Mouse (Mus musculus): Measurements from ENCODE around the gene Ube4b. TPM values are rescaled to one million over a fixed set of nuclear protein-coding genes. Genes with fewer than 3 reads are reported as not detected.
"Not testable (repeated sequence)": the region's sequence is repeated elsewhere in the genome, so short reads cannot be mapped to it uniquely, and the experiment has no call there.

The Ube4b gene
- polyA plus RNA-seq, 1 experiment from 2014 or later: 38.4 TPM

GRCm38 (mm10) chr4:149454879-149455278, 28.3 kb upstream of the Ube4b start, which contains the start of gene Rbp7:
Gene Rbp7, minus strand, starts transcription at chr4:149454978.
- H3K27ac ChIP-seq: no peak within 1 kb of the TSS
- H3K4me2 ChIP-seq: no peak within 1 kb of the TSS
- H3K4me1 ChIP-seq: no peaks in the 10 kb centered on the region
- no peaks in the 10 kb centered on the region for H3K27me3 ChIP-seq
- no peak within 1 kb of the TSS for H3K9ac ChIP-seq
- 51% methylated on average over 8 of the region's 8 CpGs for WGBS
- no peaks in the 10 kb centered on the region for H3K36me3 ChIP-seq
- ATAC-seq (ENCODE audit: borderline replicate concordance, extremely low read depth, low FRiP score, low TSS enrichment): no peak
- no peaks in the 10 kb centered on the region for H3K9me3 ChIP-seq
- no peak within 1 kb of the TSS for H3K4me3 ChIP-seq

GRCm38 (mm10) chr4:149454263-149454662, 27.7 kb upstream of the Ube4b start:
- H3K4me3 ChIP-seq: no peak overlapping the region
- H3K36me3 ChIP-seq: no peaks in the 10 kb centered on the region
- no peak overlapping the region for H3K4me2 ChIP-seq
- H3K9me3 ChIP-seq: no peaks in the 10 kb centered on the region
- 75% methylated on average over 17 of the region's 17 CpGs for WGBS
- no peak for ATAC-seq (ENCODE audit: borderline replicate concordance, extremely low read depth, low FRiP score, low TSS enrichment)
- no peak overlapping the region for H3K9ac ChIP-seq
- H3K4me1 ChIP-seq: no peaks in the 10 kb centered on the region
- no peak overlapping the region for H3K27ac ChIP-seq
- no peaks in the 10 kb centered on the region for H3K27me3 ChIP-seq

GRCm38 (mm10) chr4:149453656-149454055, 27.1 kb upstream of the Ube4b start:
- no peaks in the 10 kb centered on the region for H3K27me3 ChIP-seq
- whole genome bisulfite sequencing: 73% methylated on average over 4 of the region's 4 CpGs
- ATAC-seq (ENCODE audit: borderline replicate concordance, extremely low read depth, low FRiP score, low TSS enrichment): no peak
- no peak overlapping the region for H3K27ac ChIP-seq
- H3K9me3 ChIP-seq: no peaks in the 10 kb centered on the region
- no peak overlapping the region for H3K9ac ChIP-seq
- H3K36me3 ChIP-seq: no peaks in the 10 kb centered on the region
- no peaks in the 10 kb centered on the region for H3K4me1 ChIP-seq
- no peak overlapping the region for H3K4me3 ChIP-seq
- H3K4me2 ChIP-seq: no peak overlapping the region

GRCm38 (mm10) chr4:149450636-149451035, 24.1 kb upstream of the Ube4b start:
- H3K27me3 ChIP-seq: no peaks in the 10 kb centered on the region
- no peak overlapping the region for H3K4me3 ChIP-seq
- H3K9ac ChIP-seq: no peak overlapping the region
- ATAC-seq (ENCODE audit: borderline replicate concordance, extremely low read depth, low FRiP score, low TSS enrichment): no peak
- no peaks in the 10 kb centered on the region for H3K9me3 ChIP-seq
- H3K4me1 ChIP-seq: peaks cover 6% of the 10 kb centered on the region
- no peak overlapping the region for H3K27ac ChIP-seq
- 63% methylated on average over 3 of the region's 3 CpGs for WGBS
- H3K36me3 ChIP-seq: no peaks in the 10 kb centered on the region
- no peak overlapping the region for H3K4me2 ChIP-seq

- Histone ChIP-seq H3K27ac (peak overlapping the region; percentile 91), H3K27me3 (no peaks in the 10 kb centered on the region), H3K9ac (no peak overlapping the region), H3K36me3 (no peaks in the 10 kb centered on the region), H3K4me2 (peak overlapping the region; percentile 76), H3K9me3 (no peaks in the 10 kb centered on the region), H3K4me3 (peak overlapping the region; percentile 36; the same call in 1 of the 2 replicates), H3K4me1 (peaks cover 27% of the 10 kb centered on the region)
- no peak for ATAC-seq (ENCODE audit: borderline replicate concordance, extremely low read depth, low FRiP score, low TSS enrichment)
- WGBS: 46% methylated on average over 1 of the region's 1 CpGs
These were observed 19.8 kb upstream of the Ube4b start for GRCm38 (mm10) chr4:149446309-149446708.

GRCm38 (mm10) chr4:149445868-149446267, 19.3 kb upstream of the Ube4b start:
- H3K27ac ChIP-seq: peak overlapping the region; percentile 91
- H3K36me3 ChIP-seq: no peaks in the 10 kb centered on the region
- peaks cover 27% of the 10 kb centered on the region for H3K4me1 ChIP-seq
- no peaks in the 10 kb centered on the region for H3K27me3 ChIP-seq
- H3K4me2 ChIP-seq: peak overlapping the region; percentile 76
- no peak overlapping the region for H3K9ac ChIP-seq
- H3K9me3 ChIP-seq: no peaks in the 10 kb centered on the region
- ATAC-seq (ENCODE audit: borderline replicate concordance, extremely low read depth, low FRiP score, low TSS enrichment): peak; percentile 48; the same call in 1 of the 2 replicates
- 1% methylated on average over 11 of the region's 11 CpGs for WGBS
- H3K4me3 ChIP-seq: peak overlapping the region; percentile 36

- Histone ChIP-seq H3K4me2 (peak overlapping the region; percentile 76), H3K4me1 (peaks cover 27% of the 10 kb centered on the region), H3K36me3 (no peaks in the 10 kb centered on the region), H3K27ac (peak overlapping the region; percentile 91), H3K4me3 (peak overlapping the region; percentile 36), H3K9me3 (no peaks in the 10 kb centered on the region), H3K27me3 (no peaks in the 10 kb centered on the region), H3K9ac (peak overlapping the region; percentile 56)
- under 1% methylated on average over 36 of the region's 36 CpGs for WGBS
- peak; percentile 95 for ATAC-seq (ENCODE audit: borderline replicate concordance, extremely low read depth, low FRiP score, low TSS enrichment)
These were observed 18.6 kb upstream of the Ube4b start for GRCm38 (mm10) chr4:149444964-149445701.

GRCm38 (mm10) chr4:149444465-149444864, 17.9 kb upstream of the Ube4b start:
- H3K4me3 ChIP-seq: no peak overlapping the region
- no peaks in the 10 kb centered on the region for H3K9me3 ChIP-seq
- H3K4me2 ChIP-seq: 0 out of 2 replicates have a peak overlapping the region, but pooled peaks have one; percentile 76
- no peak overlapping the region for H3K9ac ChIP-seq
- peaks cover 27% of the 10 kb centered on the region for H3K4me1 ChIP-seq
- H3K27ac ChIP-seq: peak overlapping the region; percentile 91
- H3K27me3 ChIP-seq: no peaks in the 10 kb centered on the region
- WGBS: 46% methylated on average over 1 of the region's 1 CpGs
- H3K36me3 ChIP-seq: no peaks in the 10 kb centered on the region
- no peak for ATAC-seq (ENCODE audit: borderline replicate concordance, extremely low read depth, low FRiP score, low TSS enrichment)

- Histone ChIP-seq H3K4me1 (peaks cover 27% of the 10 kb centered on the region), H3K9me3 (no peaks in the 10 kb centered on the region), H3K4me2 (no peak overlapping the region), H3K27ac (peak overlapping the region; percentile 34; the same call in 1 of the 2 replicates), H3K36me3 (no peaks in the 10 kb centered on the region), H3K4me3 (no peak overlapping the region), H3K27me3 (no peaks in the 10 kb centered on the region), H3K9ac (no peak overlapping the region)
- 13% methylated on average over 3 of the region's 3 CpGs for WGBS
- ATAC-seq (ENCODE audit: borderline replicate concordance, extremely low read depth, low FRiP score, low TSS enrichment): no peak
These were observed 15.9 kb upstream of the Ube4b start for GRCm38 (mm10) chr4:149442436-149442835.

GRCm38 (mm10) chr4:149440576-149440975, 14.0 kb upstream of the Ube4b start:
- no peak for ATAC-seq (ENCODE audit: borderline replicate concordance, extremely low read depth, low FRiP score, low TSS enrichment)
- H3K4me2 ChIP-seq: no peak overlapping the region
- no peak overlapping the region for H3K27ac ChIP-seq
- no peaks in the 10 kb centered on the region for H3K9me3 ChIP-seq
- no peaks in the 10 kb centered on the region for H3K36me3 ChIP-seq
- H3K4me3 ChIP-seq: no peak overlapping the region
- WGBS: 70% methylated on average over 8 of the region's 8 CpGs
- no peaks in the 10 kb centered on the region for H3K27me3 ChIP-seq
- no peak overlapping the region for H3K9ac ChIP-seq
- peaks cover 21% of the 10 kb centered on the region for H3K4me1 ChIP-seq

- WGBS: 59% methylated on average over 1 of the region's 1 CpGs
- not testable (repeated sequence) for H3K4me3 ChIP-seq; H3K27me3 ChIP-seq; ATAC-seq (ENCODE audit: borderline replicate concordance, extremely low read depth, low FRiP score, low TSS enrichment); H3K9me3 ChIP-seq; H3K9ac ChIP-seq; H3K4me1 ChIP-seq; H3K4me2 ChIP-seq; H3K36me3 ChIP-seq; H3K27ac ChIP-seq
These were observed 5.3 kb upstream of the Ube4b start for GRCm38 (mm10) chr4:149431887-149432286.

GRCm38 (mm10) chr4:149429592-149429991, 3.0 kb upstream of the Ube4b start:
- Histone ChIP-seq H3K9me3 (no peaks in the 10 kb centered on the region), H3K4me1 (peaks cover 7% of the 10 kb centered on the region), H3K27ac (no peak overlapping the region), H3K4me2 (no peak overlapping the region), H3K27me3 (no peaks in the 10 kb centered on the region), H3K4me3 (no peak overlapping the region), H3K9ac (no peak overlapping the region), H3K36me3 (no peaks in the 10 kb centered on the region)
- no peak for ATAC-seq (ENCODE audit: borderline replicate concordance, extremely low read depth, low FRiP score, low TSS enrichment)
- 81% methylated on average over 5 of the region's 5 CpGs for WGBS
